Comparison of ENCODE assay signal across 16 mouse cellular contexts in genomic region chr11:69635471-69635870, GRCm38 (mm10). TPM values are rescaled to one million over a fixed set of nuclear protein-coding genes. Genes with fewer than 3 reads are reported as not detected.
A peak's percentile ranks its signal among the peaks of the same experiment; 100 is the strongest.
DNase-seq lines count a peak whose midpoint lies in the region; ATAC-seq and TF ChIP-seq lines count a peak whose summit lies in the region.
"Had no signal": no experiment of that assay in that cellular context is flagged by ENCODE, and none has a peak within 500 bp of the region (broad histone marks: within the 10 kb centered on the region; RNA-seq: fewer than 3 reads in every experiment).

No protein-coding gene starts in this region.

- no peak for DNase-seq in gastrocnemius, adult 2 months
- DNase-seq in gastrocnemius, postnatal 4 days (ENCODE audit: low spot score in 2 of 2) = no peak
- DNase-seq in lung, postnatal 10 days = no peak
- no peak for DNase-seq in gastrocnemius, postnatal 25 days
- DNase-seq: adrenal gland, postnatal 36 days; cerebellum, adult 11-12 months; kidney, adult 8-10 months had no signal

- peaks cover 27% of the 10 kb centered on the region for H3K4me1 ChIP-seq in lung, embryonic 16.5 days (replicated peaks; ENCODE audit: control insufficient read depth, insufficient read depth, low read length)
- peaks cover 34% of the 10 kb centered on the region for H3K4me1 ChIP-seq in hindbrain, embryonic 13.5 days (replicated peaks)
- peaks cover 41% of the 10 kb centered on the region for H3K4me1 ChIP-seq in neural tube, embryonic 13.5 days (replicated peaks)

- TF ChIP-seq CTCF in gastrocnemius, adult 2 months (IDR thresholded peaks at IDR 0.05) = no peak

- H3K36me3 ChIP-seq in lung, embryonic 16.5 days (ENCODE audit: control insufficient read depth, insufficient read depth, low read length) = peaks cover 11% of the 10 kb centered on the region
- H3K36me3 ChIP-seq in hindbrain, embryonic 13.5 days = peaks cover 22% of the 10 kb centered on the region
- H3K36me3 ChIP-seq in neural tube, embryonic 13.5 days = peaks cover 33% of the 10 kb centered on the region

- intact Hi-C loops in gastrocnemius, adult 2 months (cut with DNase I) = no loop called here

- H3K9ac ChIP-seq in lung, embryonic 16.5 days (ENCODE audit: low read length) = no peak overlapping the region
- peak overlapping the region; percentile 39; the same call in 1 of the 2 replicates for H3K9ac ChIP-seq in hindbrain, embryonic 13.5 days
- H3K9ac ChIP-seq in neural tube, embryonic 13.5 days = 0 out of 2 replicates have a peak overlapping the region, but pooled peaks have one; percentile 38
- H3K9ac ChIP-seq: heart, embryonic 12.5 days had no signal

- 0 out of 2 replicates have a peak overlapping the region, but pooled peaks have one; percentile 2 for H3K4me3 ChIP-seq in gastrocnemius, adult 2 months
- H3K4me3 ChIP-seq in lung, embryonic 16.5 days (ENCODE audit: low read length) = 0 out of 2 replicates have a peak overlapping the region, but pooled peaks have one; percentile 0
- H3K4me3 ChIP-seq in hindbrain, embryonic 13.5 days = no peak overlapping the region
- H3K4me3 ChIP-seq in neural tube, embryonic 13.5 days = no peak overlapping the region; the same call in 1 of the 2 replicates
- H3K4me3 ChIP-seq: left cerebral cortex, adult 2 months had no signal

- no peaks in the 10 kb centered on the region for H3K9me3 ChIP-seq in lung, embryonic 16.5 days (ENCODE audit: control insufficient read depth, low read length)
- no peaks in the 10 kb centered on the region for H3K9me3 ChIP-seq in hindbrain, embryonic 13.5 days
- H3K9me3 ChIP-seq in neural tube, embryonic 13.5 days = no peaks in the 10 kb centered on the region
- H3K9me3 ChIP-seq: heart, embryonic 12.5 days had no signal

- 0 out of 2 replicates have a peak overlapping the region, but pooled peaks have one; percentile 3 for H3K4me2 ChIP-seq in lung, embryonic 16.5 days (ENCODE audit: low read depth, low read length)
- peak overlapping the region; percentile 82 for H3K4me2 ChIP-seq in hindbrain, embryonic 13.5 days
- peak overlapping the region; percentile 83 for H3K4me2 ChIP-seq in neural tube, embryonic 13.5 days

- H3K27ac ChIP-seq in gastrocnemius, adult 2 months = no peak overlapping the region
- H3K27ac ChIP-seq in lung, embryonic 16.5 days (ENCODE audit: low read length) = no peak overlapping the region
- no peak overlapping the region for H3K27ac ChIP-seq in hindbrain, embryonic 13.5 days
- no peak overlapping the region for H3K27ac ChIP-seq in neural tube, embryonic 13.5 days (replicated peaks)
- H3K27ac ChIP-seq: left cerebral cortex, adult 2 months; macrophage had no signal

- no peak for ATAC-seq in lung, embryonic 16.5 days (ENCODE audit: low read depth)
- ATAC-seq in hindbrain, embryonic 13.5 days (ENCODE audit: low FRiP score) = no peak
- no peak for ATAC-seq in neural tube, embryonic 13.5 days (ENCODE audit: low read depth)
- ATAC-seq in monocyte, adult 5-6 weeks (replicated peaks; ENCODE audit: insufficient number of reproducible peaks, low FRiP score, low TSS enrichment, poor library complexity, severe bottlenecking) = no peak
- ATAC-seq: Patski had no signal

- no peaks in the 10 kb centered on the region for H3K27me3 ChIP-seq in lung, embryonic 16.5 days (ENCODE audit: control insufficient read depth, insufficient read depth, low read depth, low read length)
- no peaks in the 10 kb centered on the region for H3K27me3 ChIP-seq in hindbrain, embryonic 13.5 days
- H3K27me3 ChIP-seq in neural tube, embryonic 13.5 days = no peaks in the 10 kb centered on the region
- H3K27me3 ChIP-seq: heart, embryonic 12.5 days; Patski had no signal

- 56% methylated on average over 3 of the region's 3 CpGs for WGBS in lung, embryonic 16.5 days
- WGBS in hindbrain, embryonic 13.5 days = 94% methylated on average over 3 of the region's 3 CpGs
- 89% methylated on average over 3 of the region's 3 CpGs for WGBS in neural tube, embryonic 13.5 days

RNA-seq across cellular contexts. Expression of gene Fxr2, which starts 2.7 kb away (rescaled TPM):
- 100 to 1,000 TPM in 1 of 2 experiments, 10 to 100 TPM in 1; 90.6 to 104 TPM for total RNA-seq in gastrocnemius, adult 2 months (2021)
- total RNA-seq in gastrocnemius, postnatal 4 days (2021) = 10 to 100 TPM; 90.3 to 94.0 TPM
- 22.2 and 22.6 TPM in 2 replicates for polyA plus RNA-seq in lung, embryonic 16.5 days (2015; fragmentation: Nextera tagmentation; extraction: Ambion mirVana)
- polyA plus RNA-seq in hindbrain, embryonic 13.5 days (2015; fragmentation: Nextera tagmentation; extraction: Ambion mirVana) = 40.5 and 52.0 TPM in 2 replicates
- 45.3 and 55.1 TPM in 2 replicates for polyA plus RNA-seq in neural tube, embryonic 13.5 days (2015; fragmentation: Nextera tagmentation; extraction: Ambion mirVana)
- 64.6 to 83.5 TPM (median 67.9 TPM) in 3 replicates for total RNA-seq in monocyte, adult 5-6 weeks (2017)
- 10 to 100 TPM; 76.0 to 77.1 TPM for total RNA-seq in gastrocnemius, postnatal 25 days (2021)

RNA-seq across cellular contexts. Expression of gene Sat2, which starts 13.6 kb away (rescaled TPM):
- 1 to 10 TPM; 2.6 to 3.2 TPM for total RNA-seq in gastrocnemius, adult 2 months (2021)
- 1 to 10 TPM; 7.8 to 8.8 TPM for total RNA-seq in gastrocnemius, postnatal 4 days (2021)
- polyA plus RNA-seq in lung, embryonic 16.5 days (2015; fragmentation: Nextera tagmentation; extraction: Ambion mirVana) = 15.2 and 19.2 TPM in 2 replicates
- polyA plus RNA-seq in hindbrain, embryonic 13.5 days (2015; fragmentation: Nextera tagmentation; extraction: Ambion mirVana) = 28.0 and 28.1 TPM in 2 replicates
- polyA plus RNA-seq in neural tube, embryonic 13.5 days (2015; fragmentation: Nextera tagmentation; extraction: Ambion mirVana) = 22.6 and 27.5 TPM in 2 replicates
- 0.67 TPM in 1 of 3 replicates, not detected in the others for total RNA-seq in monocyte, adult 5-6 weeks (2017)
- total RNA-seq in gastrocnemius, postnatal 25 days (2021) = 1 to 10 TPM; 2.3 to 2.8 TPM

RNA-seq across cellular contexts. Expression of gene Shbg, which starts 17.8 kb away (rescaled TPM):
- not detected for total RNA-seq in gastrocnemius, adult 2 months (2021)
- total RNA-seq in gastrocnemius, postnatal 4 days (2021) = not detected
- polyA plus RNA-seq in lung, embryonic 16.5 days (2015; fragmentation: Nextera tagmentation; extraction: Ambion mirVana) = 0.15 TPM in 1 of 2 replicates, not detected in the other
- polyA plus RNA-seq in hindbrain, embryonic 13.5 days (2015; fragmentation: Nextera tagmentation; extraction: Ambion mirVana) = not detected in 2 replicates
- not detected in 2 replicates for polyA plus RNA-seq in neural tube, embryonic 13.5 days (2015; fragmentation: Nextera tagmentation; extraction: Ambion mirVana)
- not detected in 3 replicates for total RNA-seq in monocyte, adult 5-6 weeks (2017)
- total RNA-seq in gastrocnemius, postnatal 25 days (2021) = under 1 TPM in 1 of 2 experiments, not detected in 1; 0.62 TPM
- total RNA-seq: adrenal gland, postnatal 36 days; left cerebral cortex, adult 2 months had no signal
- polyA plus RNA-seq: macrophage; Patski; small intestine, adult 2 months had no signal

RNA-seq across cellular contexts. Expression of gene Sox15, which starts 19.6 kb away (rescaled TPM):
- total RNA-seq in gastrocnemius, adult 2 months (2021) = not detected
- total RNA-seq in gastrocnemius, postnatal 4 days (2021) = not detected
- 0.54 TPM in 1 of 2 replicates, not detected in the other for polyA plus RNA-seq in lung, embryonic 16.5 days (2015; fragmentation: Nextera tagmentation; extraction: Ambion mirVana)
- polyA plus RNA-seq in hindbrain, embryonic 13.5 days (2015; fragmentation: Nextera tagmentation; extraction: Ambion mirVana) = not detected in 2 replicates
- not detected in 2 replicates for polyA plus RNA-seq in neural tube, embryonic 13.5 days (2015; fragmentation: Nextera tagmentation; extraction: Ambion mirVana)
- 4.1 to 8.2 TPM in 2 of 3 replicates, not detected in the other for total RNA-seq in monocyte, adult 5-6 weeks (2017)
- not detected for total RNA-seq in gastrocnemius, postnatal 25 days (2021)
- total RNA-seq: adrenal gland, postnatal 36 days; left cerebral cortex, adult 2 months had no signal
- polyA plus RNA-seq: heart, embryonic 12.5 days; macrophage; small intestine, adult 2 months had no signal

RNA-seq across cellular contexts. Expression of gene Mpdu1, which starts 27.0 kb away (rescaled TPM):
- total RNA-seq in gastrocnemius, adult 2 months (2021) = 1 to 10 TPM; 8.6 to 9.7 TPM
- 10 to 100 TPM; 31.6 to 33.0 TPM for total RNA-seq in gastrocnemius, postnatal 4 days (2021)
- 65.5 and 71.0 TPM in 2 replicates for polyA plus RNA-seq in lung, embryonic 16.5 days (2015; fragmentation: Nextera tagmentation; extraction: Ambion mirVana)
- polyA plus RNA-seq in hindbrain, embryonic 13.5 days (2015; fragmentation: Nextera tagmentation; extraction: Ambion mirVana) = 95.0 and 104 TPM in 2 replicates
- polyA plus RNA-seq in neural tube, embryonic 13.5 days (2015; fragmentation: Nextera tagmentation; extraction: Ambion mirVana) = 83.2 and 92.1 TPM in 2 replicates
- 32.9 to 56.3 TPM (median 49.2 TPM) in 3 replicates for total RNA-seq in monocyte, adult 5-6 weeks (2017)
- 10 to 100 TPM in 1 of 2 experiments, 1 to 10 TPM in 1; 6.6 to 10.0 TPM for total RNA-seq in gastrocnemius, postnatal 25 days (2021)

Comparison
In these comparisons a context has a peak if more than half of its experiments do, and no peak if none do; other contexts are left out.
1. H3K4me3 ChIP-seq: peak in gastrocnemius, adult 2 months (single experiment) and lung, embryonic 16.5 days (single experiment); none in hindbrain, embryonic 13.5 days (single experiment) and neural tube, embryonic 13.5 days (single experiment).
2. H3K4me2 ChIP-seq: peak in every context shown above with its lines; median percentile 83 in neural tube, embryonic 13.5 days; 82 in hindbrain, embryonic 13.5 days; 3 in lung, embryonic 16.5 days.